Mouse (Mus musculus): ENCODE measurements around the gene Camk2b. TPM values are rescaled to one million over a fixed set of nuclear protein-coding genes. Genes with fewer than 3 reads are reported as not detected.
"Not testable (repeated sequence)": the region's sequence is repeated elsewhere in the genome, so short reads cannot be mapped to it uniquely, and the experiment has no call there.

Gene Camk2b
- polyA plus RNA-seq, 1 experiment = 12.8 TPM

GRCm38 (mm10) chr11:6016368-6016767 lies 49.8 kb downstream of the Camk2b start:
- H3K27ac ChIP-seq (ENCODE audit: insufficient read depth, low read length) = no peak overlapping the region
- no peaks in the 10 kb centered on the region for H3K4me1 ChIP-seq (ENCODE audit: control insufficient read depth, insufficient read depth, low read length)
- no peaks in the 10 kb centered on the region for H3K27me3 ChIP-seq (ENCODE audit: control insufficient read depth, insufficient read depth, low read length, poor library complexity, severe bottlenecking)

GRCm38 (mm10) chr11:6015011-6015431 lies 51.1 kb downstream of the Camk2b start:
- TF ChIP-seq EP300 (IDR thresholded peaks at IDR 0.05; ENCODE audit: insufficient read depth, low read depth, low read length) = no peak
- Histone ChIP-seq H3K4me1 (ENCODE audit: control insufficient read depth, insufficient read depth, low read length) (no peaks in the 10 kb centered on the region), H3K4me3 (ENCODE audit: low read depth, low read length) (no peak overlapping the region), H3K27ac (ENCODE audit: insufficient read depth, low read length) (no peak overlapping the region), H3K27me3 (ENCODE audit: control insufficient read depth, insufficient read depth, low read length, poor library complexity, severe bottlenecking) (no peaks in the 10 kb centered on the region), H3K36me3 (ENCODE audit: control insufficient read depth, insufficient read depth, low read length, poor library complexity, severe bottlenecking) (no peaks in the 10 kb centered on the region), H3K9ac (ENCODE audit: low read depth, poor library complexity, severe bottlenecking) (no peak overlapping the region), H3K9me3 (replicated peaks; ENCODE audit: control insufficient read depth, insufficient read depth, low read length, poor library complexity, severe bottlenecking) (no peaks in the 10 kb centered on the region)

More at GRCm38 (mm10) chr11:6016368-6016767, 49.8 kb downstream of the Camk2b start:
- Histone ChIP-seq H3K36me3 (ENCODE audit: control insufficient read depth, insufficient read depth, low read length, poor library complexity, severe bottlenecking) (no peaks in the 10 kb centered on the region), H3K9me3 (replicated peaks; ENCODE audit: control insufficient read depth, insufficient read depth, low read length, poor library complexity, severe bottlenecking) (no peaks in the 10 kb centered on the region), H3K9ac (ENCODE audit: low read depth, poor library complexity, severe bottlenecking) (no peak overlapping the region), H3K4me3 (ENCODE audit: low read depth, low read length) (no peak overlapping the region)
- TF ChIP-seq POLR2A (IDR thresholded peaks at IDR 0.05; ENCODE audit: insufficient read depth, low read length) = no peak
- TF ChIP-seq CTCF (IDR thresholded peaks at IDR 0.05; ENCODE audit: low read depth, low read length) = no peak
- TF ChIP-seq EP300 (IDR thresholded peaks at IDR 0.05; ENCODE audit: insufficient read depth, low read depth, low read length) = no peak

- Histone ChIP-seq H3K27me3 (ENCODE audit: control insufficient read depth, insufficient read depth, low read length, poor library complexity, severe bottlenecking) (no peaks in the 10 kb centered on the region), H3K9me3 (replicated peaks; ENCODE audit: control insufficient read depth, insufficient read depth, low read length, poor library complexity, severe bottlenecking) (no peaks in the 10 kb centered on the region), H3K27ac (ENCODE audit: insufficient read depth, low read length) (no peak overlapping the region), H3K36me3 (ENCODE audit: control insufficient read depth, insufficient read depth, low read length, poor library complexity, severe bottlenecking) (no peaks in the 10 kb centered on the region), H3K4me3 (ENCODE audit: low read depth, low read length) (no peak overlapping the region), H3K4me1 (ENCODE audit: control insufficient read depth, insufficient read depth, low read length) (no peaks in the 10 kb centered on the region), H3K9ac (ENCODE audit: low read depth, poor library complexity, severe bottlenecking) (no peak overlapping the region)
- TF ChIP-seq EP300 (IDR thresholded peaks at IDR 0.05; ENCODE audit: insufficient read depth, low read depth, low read length) (no peak), POLR2A (IDR thresholded peaks at IDR 0.05; ENCODE audit: insufficient read depth, low read length) (no peak), CTCF (IDR thresholded peaks at IDR 0.05; ENCODE audit: low read depth, low read length) (no peak)
Observed at GRCm38 (mm10) chr11:6013359-6013758, 52.8 kb downstream of the Camk2b start.

GRCm38 (mm10) chr11:6011879-6012278 lies 54.3 kb downstream of the Camk2b start:
- no peaks in the 10 kb centered on the region for H3K36me3 ChIP-seq (ENCODE audit: control insufficient read depth, insufficient read depth, low read length, poor library complexity, severe bottlenecking)
- no peaks in the 10 kb centered on the region for H3K27me3 ChIP-seq (ENCODE audit: control insufficient read depth, insufficient read depth, low read length, poor library complexity, severe bottlenecking)
- TF ChIP-seq CTCF (IDR thresholded peaks at IDR 0.05; ENCODE audit: low read depth, low read length) (no peak), POLR2A (IDR thresholded peaks at IDR 0.05; ENCODE audit: insufficient read depth, low read length) (no peak), EP300 (IDR thresholded peaks at IDR 0.05; ENCODE audit: insufficient read depth, low read depth, low read length) (no peak)
- H3K9ac ChIP-seq (ENCODE audit: low read depth, poor library complexity, severe bottlenecking) = no peak overlapping the region
- H3K4me3 ChIP-seq (ENCODE audit: low read depth, low read length) = no peak overlapping the region
- H3K27ac ChIP-seq (ENCODE audit: insufficient read depth, low read length) = no peak overlapping the region
- no peaks in the 10 kb centered on the region for H3K4me1 ChIP-seq (ENCODE audit: control insufficient read depth, insufficient read depth, low read length)
- no peaks in the 10 kb centered on the region for H3K9me3 ChIP-seq (replicated peaks; ENCODE audit: control insufficient read depth, insufficient read depth, low read length, poor library complexity, severe bottlenecking)

- H3K27ac ChIP-seq (ENCODE audit: insufficient read depth, low read length); H3K27me3 ChIP-seq (ENCODE audit: control insufficient read depth, insufficient read depth, low read length, poor library complexity, severe bottlenecking); H3K4me3 ChIP-seq (ENCODE audit: low read depth, low read length); H3K9ac ChIP-seq (ENCODE audit: low read depth, poor library complexity, severe bottlenecking); H3K36me3 ChIP-seq (ENCODE audit: control insufficient read depth, insufficient read depth, low read length, poor library complexity, severe bottlenecking); H3K9me3 ChIP-seq (replicated peaks; ENCODE audit: control insufficient read depth, insufficient read depth, low read length, poor library complexity, severe bottlenecking); H3K4me1 ChIP-seq (ENCODE audit: control insufficient read depth, insufficient read depth, low read length): not testable (repeated sequence)
Observed at GRCm38 (mm10) chr11:6010751-6011482, 55.2 kb downstream of the Camk2b start.

- H3K9me3 ChIP-seq (replicated peaks; ENCODE audit: control insufficient read depth, insufficient read depth, low read length, poor library complexity, severe bottlenecking); H3K9ac ChIP-seq (ENCODE audit: low read depth, poor library complexity, severe bottlenecking); H3K4me3 ChIP-seq (ENCODE audit: low read depth, low read length); H3K27ac ChIP-seq (ENCODE audit: insufficient read depth, low read length); H3K36me3 ChIP-seq (ENCODE audit: control insufficient read depth, insufficient read depth, low read length, poor library complexity, severe bottlenecking); H3K4me1 ChIP-seq (ENCODE audit: control insufficient read depth, insufficient read depth, low read length); H3K27me3 ChIP-seq (ENCODE audit: control insufficient read depth, insufficient read depth, low read length, poor library complexity, severe bottlenecking): not testable (repeated sequence)
Observed at GRCm38 (mm10) chr11:6007779-6008128, 58.4 kb downstream of the Camk2b start.

- H3K27ac ChIP-seq (ENCODE audit: insufficient read depth, low read length); H3K27me3 ChIP-seq (ENCODE audit: control insufficient read depth, insufficient read depth, low read length, poor library complexity, severe bottlenecking); H3K4me1 ChIP-seq (ENCODE audit: control insufficient read depth, insufficient read depth, low read length); H3K4me3 ChIP-seq (ENCODE audit: low read depth, low read length); H3K36me3 ChIP-seq (ENCODE audit: control insufficient read depth, insufficient read depth, low read length, poor library complexity, severe bottlenecking); H3K9ac ChIP-seq (ENCODE audit: low read depth, poor library complexity, severe bottlenecking); H3K9me3 ChIP-seq (replicated peaks; ENCODE audit: control insufficient read depth, insufficient read depth, low read length, poor library complexity, severe bottlenecking): not testable (repeated sequence)
Observed at GRCm38 (mm10) chr11:6007010-6007778, 59.0 kb downstream of the Camk2b start.

- not testable (repeated sequence) for H3K9ac ChIP-seq (ENCODE audit: low read depth, poor library complexity, severe bottlenecking); H3K27me3 ChIP-seq (ENCODE audit: control insufficient read depth, insufficient read depth, low read length, poor library complexity, severe bottlenecking); H3K4me3 ChIP-seq (ENCODE audit: low read depth, low read length); H3K9me3 ChIP-seq (replicated peaks; ENCODE audit: control insufficient read depth, insufficient read depth, low read length, poor library complexity, severe bottlenecking); H3K4me1 ChIP-seq (ENCODE audit: control insufficient read depth, insufficient read depth, low read length); H3K27ac ChIP-seq (ENCODE audit: insufficient read depth, low read length); H3K36me3 ChIP-seq (ENCODE audit: control insufficient read depth, insufficient read depth, low read length, poor library complexity, severe bottlenecking)
Observed at GRCm38 (mm10) chr11:6006351-6007009, 59.7 kb downstream of the Camk2b start.
